Mouse (Mus musculus): ENCODE measurements around the gene Nt5c.
A peak's percentile ranks its signal among the peaks of the same experiment; 100 is the strongest.
"Not testable (repeated sequence)": the region's sequence is repeated elsewhere in the genome, so short reads cannot be mapped to it uniquely, and the experiment has no call there.

Gene Nt5c

DNA sequence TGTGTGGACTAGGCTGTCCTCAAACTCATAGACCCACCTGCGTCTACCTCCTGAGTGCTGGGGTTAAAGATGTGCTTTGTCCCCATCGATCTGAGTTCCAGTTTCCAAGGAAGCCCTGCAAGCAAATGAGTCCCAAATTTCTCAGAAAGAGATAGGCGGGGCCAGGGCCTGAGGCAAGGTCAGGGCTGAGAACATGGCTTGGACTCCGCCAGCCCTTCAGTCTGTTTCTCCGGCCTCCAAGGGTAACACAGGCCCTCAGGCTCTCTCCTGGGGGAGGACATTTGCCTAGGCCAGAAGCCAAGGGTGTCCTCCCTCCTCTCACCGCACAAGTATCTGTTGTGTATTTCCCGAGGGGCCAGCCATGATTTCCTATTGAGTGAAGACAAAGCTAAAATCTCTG lies 19.5 kb downstream of the Nt5c start:
- no peak for DNase-seq (ENCODE audit: low read depth, low spot score)

DNA sequence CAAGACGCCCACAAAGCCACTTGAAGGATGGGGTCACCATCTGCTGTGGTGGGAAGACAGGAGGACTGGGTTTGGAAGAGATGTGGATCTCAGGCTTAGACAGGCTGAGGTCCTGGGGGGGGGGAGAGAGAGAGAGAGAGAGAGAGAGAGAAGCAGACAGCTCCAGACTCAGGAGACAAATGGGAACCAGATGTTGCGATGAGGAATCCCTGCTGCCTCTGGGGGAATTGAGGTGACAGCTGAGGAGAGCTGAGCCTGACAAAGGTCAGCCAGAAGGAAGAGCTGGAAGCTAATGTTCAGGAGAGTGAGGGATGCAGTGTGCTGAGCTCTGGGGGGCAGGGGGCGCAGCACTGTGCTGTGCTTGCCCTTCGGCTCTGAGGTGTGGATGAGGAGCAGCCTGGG lies 24.4 kb downstream of the Nt5c start:
- DNase-seq (ENCODE audit: low read depth, low spot score) = peak; percentile 65

DNA sequence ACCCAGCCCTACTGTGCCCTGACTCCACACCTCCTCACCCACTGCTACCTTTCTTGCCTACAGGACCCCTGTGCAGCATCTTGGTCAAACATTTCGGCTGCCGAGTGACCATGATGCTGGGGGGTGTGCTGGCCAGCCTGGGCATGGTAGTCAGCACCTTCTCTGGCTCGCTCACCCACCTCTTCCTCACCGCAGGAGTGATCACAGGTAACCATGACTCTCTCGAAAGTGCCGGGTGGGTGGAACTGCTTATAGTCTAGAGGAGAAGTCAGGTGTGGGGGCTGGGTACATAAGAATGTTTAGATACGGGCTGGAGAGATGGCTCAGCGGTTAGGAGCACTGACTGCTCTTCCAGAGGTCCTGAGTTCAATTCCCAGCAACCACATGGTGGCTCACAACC lies 26.8 kb downstream of the Nt5c start:
- DNase-seq (ENCODE audit: low read depth, low spot score) = no peak

DNA sequence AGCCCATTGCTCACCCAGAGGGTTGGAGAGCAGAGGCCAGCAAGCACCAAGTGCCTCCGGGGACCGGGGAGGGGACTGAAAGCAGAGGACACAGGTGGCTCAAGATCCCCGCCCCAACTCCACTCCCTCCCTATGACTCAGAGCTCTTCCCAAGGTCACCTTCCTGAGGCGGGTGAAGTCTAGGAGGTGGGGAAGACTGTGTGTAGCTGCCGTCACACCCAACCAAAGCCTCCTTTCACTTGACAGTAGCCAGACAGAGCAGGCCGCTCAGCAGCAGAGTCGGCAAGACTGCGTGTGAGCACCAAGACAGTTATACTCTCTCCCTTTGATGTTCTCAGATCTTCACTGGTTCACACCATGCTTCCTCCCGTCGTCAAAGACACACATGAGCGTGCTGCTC lies 28.3 kb downstream of the Nt5c start:
- no peak for DNase-seq (ENCODE audit: low read depth, low spot score)

DNA sequence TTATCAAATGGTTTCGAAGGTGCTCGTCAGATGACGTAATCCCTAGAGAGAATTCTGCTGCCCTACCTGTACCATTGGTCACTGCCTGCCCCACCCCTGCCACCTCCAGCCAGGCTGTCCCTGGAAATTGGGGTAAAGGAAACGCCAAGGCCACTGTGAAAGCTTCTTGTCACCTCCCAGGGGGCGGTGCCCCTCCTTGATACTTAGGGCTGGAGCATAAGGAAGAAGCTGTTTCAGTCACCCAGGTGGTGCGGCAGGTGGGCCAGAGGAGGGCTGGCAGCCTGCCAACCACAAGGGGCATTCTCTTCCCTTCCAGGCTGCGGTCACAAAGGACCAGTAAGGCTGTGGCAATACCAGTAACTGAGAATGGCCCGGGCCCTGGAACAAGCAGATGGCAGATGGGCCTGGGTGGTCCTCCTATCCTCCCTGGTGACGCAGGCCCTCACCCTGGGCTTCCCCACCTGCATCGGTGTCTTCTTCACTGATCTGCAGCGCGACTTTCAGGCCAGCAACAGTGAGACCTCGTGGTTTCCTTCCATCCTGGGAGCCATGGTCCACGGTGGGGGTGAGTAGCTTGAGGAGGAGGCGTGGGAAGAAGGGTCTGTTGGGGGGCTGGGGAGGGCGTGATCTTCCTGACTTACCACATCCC lies 29.3 kb downstream of the Nt5c start, which contains the start of gene Slc16a5:
TSS of gene Slc16a5 (plus strand) at position 232 of the 649 bp plus-strand sequence.
- DNase-seq (ENCODE audit: low read depth, low spot score) = no peak

DNA sequence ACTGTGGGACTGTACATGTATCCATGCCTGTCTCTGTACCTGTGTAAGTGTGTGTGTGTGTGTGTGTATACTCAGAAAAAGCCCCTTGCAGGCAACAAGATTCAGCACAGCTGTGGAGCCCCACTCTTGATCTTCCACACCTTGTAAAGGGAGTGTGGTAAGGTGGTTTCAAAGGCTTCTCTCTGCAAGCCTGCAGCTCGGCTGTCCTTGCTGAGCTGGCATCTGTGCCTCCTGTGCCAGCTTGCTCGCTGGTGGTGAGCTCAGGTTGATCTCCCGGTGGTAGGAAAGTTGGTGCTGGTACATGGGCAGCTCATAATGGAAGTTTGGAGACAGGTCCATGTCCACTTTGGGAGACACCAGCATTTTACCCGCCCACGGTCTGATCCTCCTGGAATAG lies 29.8 kb downstream of the Nt5c start:
- no peak for DNase-seq (ENCODE audit: low read depth, low spot score)

DNA sequence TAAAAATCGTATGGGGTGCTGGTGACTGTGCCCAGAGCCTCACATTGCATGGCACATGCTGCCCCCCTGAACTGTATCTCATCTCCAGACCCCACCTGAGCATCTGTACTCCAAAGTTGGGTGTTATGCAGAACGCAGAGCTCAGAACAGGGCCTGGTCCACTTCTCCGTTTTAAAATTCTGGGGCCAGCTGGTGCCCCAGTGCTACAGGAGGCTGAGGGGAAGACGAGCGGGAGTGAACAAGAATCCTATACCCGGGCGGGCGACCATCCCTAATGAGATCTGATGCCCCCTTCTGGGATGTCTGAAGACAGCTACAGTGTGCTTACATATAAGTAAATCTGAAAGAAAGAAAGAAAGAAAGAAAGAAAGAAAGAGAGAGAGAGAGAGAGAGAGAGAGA lies 30.7 kb downstream of the Nt5c start:
- no peak for DNase-seq (ENCODE audit: low read depth, low spot score)

DNA sequence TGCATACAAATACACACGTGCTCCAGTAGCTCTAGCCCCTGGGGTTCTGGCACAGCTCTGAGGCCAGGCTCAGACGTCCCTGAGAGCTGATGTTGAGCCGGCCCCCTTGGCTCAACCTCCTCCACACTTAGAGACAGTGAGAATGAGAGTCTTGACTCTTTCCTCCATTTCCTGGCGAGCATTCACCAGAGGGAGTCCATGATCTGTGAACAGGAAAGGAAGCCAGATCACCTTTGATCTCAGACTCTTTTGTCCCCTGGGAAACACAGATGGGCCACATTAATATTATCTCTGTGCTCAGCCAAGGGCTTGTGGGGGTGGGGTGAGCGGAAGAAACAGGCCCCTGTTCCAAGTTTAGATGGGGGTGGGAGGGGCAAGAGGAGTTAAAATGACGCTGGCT lies 34.3 kb downstream of the Nt5c start:
- no peak for DNase-seq (ENCODE audit: low read depth, low spot score)

DNA sequence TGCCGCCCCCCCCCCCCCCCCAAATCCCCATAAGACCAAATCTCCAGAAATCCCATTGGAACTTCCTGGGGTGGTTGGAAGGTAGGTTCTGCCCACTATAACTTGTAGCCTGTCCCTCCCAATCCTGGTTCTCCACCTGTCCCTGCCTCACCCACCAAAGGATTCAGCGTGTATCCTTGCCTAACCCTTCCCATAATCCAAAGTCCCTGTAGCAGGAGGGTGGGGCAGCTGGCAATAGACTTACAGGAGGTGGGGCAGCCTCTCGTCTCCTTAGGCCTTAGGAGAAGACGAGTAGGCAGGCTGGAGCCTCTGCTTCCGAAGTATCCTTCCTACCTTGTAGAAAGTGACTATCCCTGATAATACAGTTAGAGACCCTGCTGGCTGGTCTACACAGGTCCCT lies 35.5 kb downstream of the Nt5c start:
- no peak for DNase-seq (ENCODE audit: low read depth, low spot score)

DNA sequence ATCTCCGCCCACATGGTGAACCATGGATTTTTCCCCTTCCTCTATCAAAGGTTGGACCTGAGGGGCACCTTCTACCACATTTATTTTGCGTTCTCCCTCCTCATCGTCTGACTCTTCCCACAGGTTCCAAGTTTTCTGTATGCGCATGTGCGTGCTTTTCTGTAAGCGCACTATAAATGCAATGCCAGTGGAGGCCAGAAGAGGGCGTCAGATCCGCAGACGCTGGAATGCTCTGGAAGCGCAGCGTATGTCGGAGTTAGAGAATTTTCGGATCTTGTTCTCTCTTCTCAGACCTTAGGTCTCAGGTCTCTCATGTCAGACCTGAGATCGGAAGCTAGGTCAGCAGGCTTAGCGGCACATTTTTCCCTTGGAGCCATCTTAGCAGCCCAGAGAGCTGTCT lies 36.0 kb downstream of the Nt5c start:
- no peak for DNase-seq (ENCODE audit: low read depth, low spot score)

DNA sequence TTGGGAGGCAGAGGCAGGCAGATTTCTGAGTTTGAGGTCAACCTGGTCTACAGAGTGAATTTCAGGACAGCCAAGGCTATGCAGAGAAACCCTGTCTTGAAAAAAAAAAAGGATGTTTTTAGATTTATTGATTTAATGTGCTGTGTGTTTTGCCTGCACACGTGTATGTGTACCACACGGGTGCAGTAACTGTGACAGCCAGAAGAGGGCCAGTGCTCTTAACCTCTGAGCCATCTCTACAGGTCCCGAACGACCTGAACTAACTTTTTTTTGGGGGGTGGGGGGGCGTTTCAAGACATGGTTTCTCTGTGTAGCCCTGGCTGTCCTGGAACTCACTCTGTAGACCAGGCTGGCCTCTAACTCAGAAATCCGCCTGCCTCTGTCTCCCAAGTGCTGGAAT lies 36.8 kb downstream of the Nt5c start:
- DNase-seq (ENCODE audit: low read depth, low spot score) = not testable (repeated sequence)

DNA sequence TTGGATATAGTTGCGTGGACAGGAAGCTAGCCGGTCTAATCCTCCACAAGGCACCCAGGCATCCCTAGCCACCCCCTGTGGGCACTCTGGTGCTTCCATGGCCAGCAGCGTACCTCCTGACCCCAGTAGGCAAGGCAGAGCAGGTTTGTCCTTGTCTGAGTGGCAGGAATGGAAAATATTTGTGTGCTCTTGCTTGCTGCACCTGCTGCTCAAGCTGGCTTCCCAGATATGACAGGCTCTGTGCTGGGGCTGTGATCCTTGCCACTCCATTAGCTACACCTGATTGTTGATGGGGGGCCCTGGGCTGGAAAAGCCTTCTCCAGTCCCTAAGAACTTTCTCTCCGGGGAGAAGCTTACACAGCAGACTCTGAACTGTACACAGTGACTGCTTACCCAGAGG lies 38.4 kb downstream of the Nt5c start:
- no peak for DNase-seq (ENCODE audit: low read depth, low spot score)

DNA sequence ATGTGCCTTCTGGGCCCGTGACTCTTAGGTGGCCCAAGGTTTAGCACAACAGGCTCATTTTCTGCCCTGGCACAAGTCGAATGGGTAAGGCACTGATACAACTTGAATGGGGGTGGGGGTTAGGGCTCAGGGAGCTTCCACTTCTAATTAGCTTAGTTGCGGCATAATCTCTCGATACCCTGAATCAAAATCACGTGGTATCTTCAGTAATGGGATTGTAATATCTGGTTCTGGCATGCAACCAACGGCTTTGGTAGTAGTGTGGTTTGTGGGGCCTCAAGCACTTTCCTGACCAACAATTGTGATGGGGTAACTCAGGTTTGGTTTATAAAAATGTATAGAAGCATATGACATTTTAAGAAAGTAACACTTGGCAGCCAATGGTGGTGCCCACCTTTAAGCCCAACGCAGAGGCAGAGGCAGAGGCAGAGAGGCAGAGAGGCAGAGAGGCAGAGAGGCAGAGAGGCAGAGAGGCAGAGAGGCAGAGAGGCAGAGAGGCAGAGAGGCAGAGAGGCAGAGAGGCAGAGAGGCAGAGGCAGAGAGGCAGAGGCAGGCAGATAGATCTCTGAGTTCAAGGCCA lies 39.3 kb downstream of the Nt5c start:
- DNase-seq (ENCODE audit: low read depth, low spot score) = no peak

DNA sequence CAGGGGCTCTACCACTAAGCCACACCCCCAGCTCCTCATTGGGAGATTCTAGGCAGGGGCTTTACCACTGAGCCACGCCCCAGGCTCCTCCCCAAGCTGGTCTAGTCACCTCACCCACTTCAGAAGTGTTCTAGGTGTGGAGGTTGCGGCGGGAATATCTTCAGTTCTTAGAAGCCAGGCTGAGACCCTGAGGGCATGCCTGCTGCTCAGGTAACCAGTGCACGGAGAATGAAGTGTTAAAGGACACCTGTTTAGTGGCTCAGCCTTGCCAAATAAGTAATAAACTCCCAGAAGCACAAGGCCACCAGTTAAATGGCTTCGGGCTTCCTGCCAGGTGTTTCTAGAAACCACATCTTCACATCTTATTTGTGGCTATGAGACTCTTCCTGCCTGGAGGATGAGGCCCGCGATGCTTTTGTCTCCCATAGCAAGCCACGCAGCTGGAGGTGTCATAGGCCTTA lies 39.9 kb downstream of the Nt5c start:
- DNase-seq (ENCODE audit: low read depth, low spot score) = no peak

DNA sequence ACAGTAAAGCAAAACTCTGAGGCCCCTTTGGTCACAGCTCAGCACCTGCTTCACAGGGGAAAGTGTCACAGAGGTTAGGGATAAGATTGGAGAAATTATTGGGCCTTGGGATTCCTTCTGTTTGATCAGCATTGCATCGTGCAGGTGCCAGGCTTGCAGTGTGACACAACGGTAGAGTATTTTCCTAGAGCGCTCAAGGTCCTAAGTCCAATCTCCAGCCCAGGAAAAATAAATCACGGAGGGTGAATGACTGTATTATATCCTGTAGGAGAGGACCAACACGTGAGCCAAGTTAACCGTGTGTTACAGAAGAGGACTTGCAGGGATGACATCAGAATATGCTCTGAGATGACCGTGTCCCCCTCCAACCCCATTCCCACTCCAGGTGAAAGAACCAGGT lies 41.5 kb downstream of the Nt5c start:
- DNase-seq (ENCODE audit: low read depth, low spot score) = no peak

DNA sequence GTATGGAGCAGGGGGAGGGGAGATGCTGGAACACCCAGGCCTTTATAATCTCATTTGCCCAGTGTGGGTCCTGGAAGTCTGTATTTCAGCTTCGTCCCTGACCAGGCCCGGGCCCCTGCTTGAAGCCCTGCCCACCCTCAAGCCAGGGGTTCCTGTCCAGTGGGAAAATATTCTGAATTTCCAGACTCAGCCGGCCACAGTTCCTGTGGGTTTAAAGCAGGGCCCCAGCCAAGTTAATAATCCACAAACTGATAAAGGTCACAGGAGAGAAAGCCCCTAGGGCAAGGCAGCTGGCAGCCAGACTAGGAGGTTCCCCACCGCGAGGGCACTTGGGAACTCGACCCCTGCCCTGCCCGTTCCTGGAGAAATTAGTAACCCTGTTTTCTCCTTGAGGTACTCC lies 42.7 kb downstream of the Nt5c start:
- DNase-seq (ENCODE audit: low read depth, low spot score) = no peak

DNA sequence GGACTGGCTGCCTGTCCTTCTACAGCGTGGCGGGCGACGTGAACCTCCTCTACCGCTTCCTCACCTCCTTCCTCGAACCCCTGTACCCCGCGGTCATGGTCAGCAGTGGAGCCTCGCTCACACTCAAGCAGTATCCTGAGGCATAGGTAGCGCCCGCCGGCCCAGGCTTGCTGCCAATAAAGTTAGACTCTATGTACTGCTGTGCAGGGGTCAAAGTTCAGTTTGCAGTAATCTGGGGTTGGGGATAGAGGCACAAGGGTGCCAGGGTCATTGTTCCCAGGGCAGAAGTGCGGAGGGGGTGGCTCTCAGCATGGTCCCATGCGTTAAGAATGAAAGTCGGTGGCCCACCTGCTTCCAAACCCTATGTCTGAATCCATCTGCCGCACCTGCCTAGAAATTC lies 43.6 kb downstream of the Nt5c start:
- DNase-seq (ENCODE audit: low read depth, low spot score) = no peak

DNA sequence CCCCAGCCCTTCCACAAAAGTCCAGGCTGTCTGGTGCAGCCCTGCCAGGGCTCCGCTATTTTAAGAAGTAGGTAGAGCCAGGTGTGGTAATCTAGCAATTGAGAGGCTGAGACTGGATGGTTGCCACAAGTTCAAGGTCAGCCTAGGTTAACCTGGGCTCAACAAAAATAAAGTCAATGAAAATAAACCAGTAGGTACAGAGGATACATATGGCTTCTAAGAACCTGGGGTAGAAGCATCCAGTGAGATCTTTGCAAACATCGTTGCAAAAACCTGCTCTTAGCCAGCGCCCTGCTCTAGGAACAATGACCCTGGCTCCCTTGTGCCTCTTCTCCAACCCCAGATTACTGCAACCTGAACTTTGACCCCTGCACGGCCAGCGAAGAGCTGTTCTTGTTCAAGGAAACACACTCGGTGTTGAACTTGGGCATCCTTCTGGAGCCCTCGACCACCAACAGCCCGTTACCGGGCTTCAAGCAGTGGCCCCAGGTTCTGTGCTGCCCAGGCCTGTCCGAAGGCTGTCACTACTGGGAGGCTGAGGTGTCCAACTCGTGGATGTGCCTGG lies 44.3 kb downstream of the Nt5c start:
- DNase-seq (ENCODE audit: low read depth, low spot score) = no peak

DNA sequence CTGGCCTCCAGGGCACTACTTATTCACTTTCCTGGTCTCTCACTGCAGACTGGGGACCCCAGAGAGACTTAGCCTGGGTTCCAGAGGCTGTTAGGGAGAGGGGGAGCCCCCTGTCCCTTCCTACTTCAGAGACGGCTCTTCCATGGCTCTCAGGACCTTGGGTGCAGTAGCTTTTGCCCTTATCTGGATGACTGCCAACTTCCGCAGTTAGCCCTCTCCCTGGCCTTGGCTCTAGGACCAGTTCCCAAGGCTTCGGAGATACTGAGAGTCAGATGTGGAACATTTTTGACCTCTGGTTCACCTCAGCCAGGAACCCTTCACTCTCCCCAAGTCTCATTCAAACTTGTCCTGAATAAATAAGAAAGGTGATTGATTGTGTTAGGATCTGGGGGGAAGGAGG lies 44.8 kb downstream of the Nt5c start:
- DNase-seq (ENCODE audit: low read depth, low spot score) = no peak

DNA sequence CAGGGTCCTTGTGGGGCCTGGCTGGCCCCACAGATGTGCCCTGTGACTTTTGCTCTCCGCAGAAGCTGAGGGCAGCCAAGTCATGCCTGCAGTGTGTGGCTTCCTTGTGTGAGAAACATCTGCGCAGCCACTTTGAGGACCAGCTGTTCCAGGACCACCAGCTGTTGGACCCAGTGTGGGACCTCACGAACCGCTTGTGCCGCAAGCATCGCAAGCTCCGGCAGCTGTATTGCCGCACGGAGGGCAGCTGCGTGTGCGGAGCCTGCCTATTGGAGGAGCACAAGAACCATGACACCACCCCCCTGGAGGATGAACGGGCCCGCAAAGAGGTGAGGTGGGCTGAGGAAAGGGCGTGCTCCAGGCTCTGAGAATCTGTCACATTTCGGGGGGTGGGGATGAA lies 50.2 kb downstream of the Nt5c start:
- peak; percentile 44 for DNase-seq (ENCODE audit: low read depth, low spot score)

Measured in forelimb bud, embryonic 11.5 days (tissue).